Mouse (Mus musculus): ENCODE measurements around the gene Ddr1.

DNA sequence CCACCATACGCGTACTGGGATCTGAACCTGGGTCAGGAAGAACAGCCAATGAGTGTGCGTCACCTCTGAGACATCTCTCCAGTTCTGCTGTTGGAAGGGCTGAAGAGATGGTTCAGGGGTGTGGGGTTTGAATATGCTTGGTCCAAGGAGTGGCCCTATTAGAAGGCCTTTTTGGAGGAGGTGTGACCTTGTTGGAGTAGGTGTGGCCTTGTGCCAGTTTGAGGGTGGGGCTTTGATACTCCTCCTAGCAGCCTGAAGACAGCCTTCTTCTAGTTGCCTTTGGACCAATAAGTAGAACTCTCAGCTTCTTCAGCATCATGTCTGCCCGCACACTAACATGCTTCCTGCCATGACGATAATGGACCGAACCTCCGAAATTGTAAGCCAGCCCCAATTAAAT, 49.2 kb upstream of the Ddr1 start:
- TF ChIP-seq POLR2A (IDR thresholded peaks at IDR 0.05; ENCODE audit: insufficient read depth, low read depth, low read length) (no peak), CTCF (IDR thresholded peaks at IDR 0.05; ENCODE audit: insufficient read depth, low read depth, low read length) (no peak)

Data from olfactory bulb, adult 2 months (tissue).